Mouse (Mus musculus): ENCODE measurements around the gene Neu2. TPM values are rescaled to one million over a fixed set of nuclear protein-coding genes. Genes with fewer than 3 reads are reported as not detected.
A peak's percentile ranks its signal among the peaks of the same experiment; 100 is the strongest.

The Neu2 gene
- polyA plus RNA-seq, 1 experiment from 2014 or later, result not detected

- H3K4me2 ChIP-seq (replicated peaks), result no peak overlapping the region
- H3K27ac ChIP-seq, result no peak overlapping the region
- H3K9me3 ChIP-seq, result no peaks in the 10 kb centered on the region
- WGBS, result 85% methylated on average over 3 of the region's 3 CpGs
- no peaks in the 10 kb centered on the region for H3K36me3 ChIP-seq
- no peak overlapping the region for H3K4me3 ChIP-seq (replicated peaks)
- H3K9ac ChIP-seq (replicated peaks), result no peak overlapping the region
- no peaks in the 10 kb centered on the region for H3K27me3 ChIP-seq
- ATAC-seq, result no peak
- no peaks in the 10 kb centered on the region for H3K4me1 ChIP-seq (replicated peaks)
Measured at GRCm38 (mm10) chr1:87594261-87594660, 84.6 kb downstream of the Neu2 start.

- Histone ChIP-seq H3K4me1 (replicated peaks) (no peaks in the 10 kb centered on the region), H3K27me3 (no peaks in the 10 kb centered on the region), H3K27ac (no peak overlapping the region), H3K4me2 (replicated peaks) (no peak overlapping the region), H3K4me3 (replicated peaks) (no peak overlapping the region), H3K9ac (replicated peaks) (no peak overlapping the region), H3K36me3 (no peaks in the 10 kb centered on the region), H3K9me3 (no peaks in the 10 kb centered on the region)
- 95% methylated on average over 10 of the region's 10 CpGs for WGBS
- no peak for ATAC-seq
Measured at GRCm38 (mm10) chr1:87594671-87595070, 85.0 kb downstream of the Neu2 start.

- H3K4me1 ChIP-seq (replicated peaks), result no peaks in the 10 kb centered on the region
Measured at GRCm38 (mm10) chr1:87600533-87600932, 90.8 kb downstream of the Neu2 start.

GRCm38 (mm10) chr1:87601801-87602200 is 92.1 kb downstream of the Neu2 start:
- Histone ChIP-seq H3K4me1 (replicated peaks) (no peaks in the 10 kb centered on the region), H3K27me3 (no peaks in the 10 kb centered on the region), H3K4me2 (replicated peaks) (no peak overlapping the region), H3K36me3 (no peaks in the 10 kb centered on the region), H3K27ac (no peak overlapping the region), H3K9me3 (no peaks in the 10 kb centered on the region), H3K4me3 (replicated peaks) (no peak overlapping the region), H3K9ac (replicated peaks) (no peak overlapping the region)
- no peak for ATAC-seq
- 89% methylated on average over 2 of the region's 2 CpGs for WGBS

More at GRCm38 (mm10) chr1:87600533-87600932, 90.8 kb downstream of the Neu2 start:
- ATAC-seq, result no peak
- Histone ChIP-seq H3K36me3 (no peaks in the 10 kb centered on the region), H3K4me3 (replicated peaks) (no peak overlapping the region), H3K4me2 (replicated peaks) (no peak overlapping the region), H3K27me3 (no peaks in the 10 kb centered on the region), H3K9ac (replicated peaks) (no peak overlapping the region), H3K9me3 (no peaks in the 10 kb centered on the region), H3K27ac (no peak overlapping the region)
- WGBS, result 78% methylated on average over 7 of the region's 7 CpGs

- Histone ChIP-seq H3K4me3 (replicated peaks) (no peak overlapping the region), H3K4me1 (replicated peaks) (no peaks in the 10 kb centered on the region), H3K9ac (replicated peaks) (no peak overlapping the region), H3K27ac (no peak overlapping the region), H3K4me2 (replicated peaks) (no peak overlapping the region), H3K9me3 (no peaks in the 10 kb centered on the region), H3K36me3 (no peaks in the 10 kb centered on the region), H3K27me3 (no peaks in the 10 kb centered on the region)
- 89% methylated on average over 5 of the region's 5 CpGs for WGBS
- ATAC-seq, result no peak
Measured at GRCm38 (mm10) chr1:87603389-87603788, 93.7 kb downstream of the Neu2 start.

GRCm38 (mm10) chr1:87605296-87605695 is 95.6 kb downstream of the Neu2 start:
- Histone ChIP-seq H3K36me3 (no peaks in the 10 kb centered on the region), H3K9me3 (no peaks in the 10 kb centered on the region), H3K27ac (no peak overlapping the region), H3K27me3 (no peaks in the 10 kb centered on the region), H3K4me1 (replicated peaks) (no peaks in the 10 kb centered on the region), H3K9ac (replicated peaks) (no peak overlapping the region), H3K4me3 (replicated peaks) (no peak overlapping the region), H3K4me2 (replicated peaks) (no peak overlapping the region)
- 87% methylated on average over 2 of the region's 2 CpGs for WGBS
- ATAC-seq, result no peak

GRCm38 (mm10) chr1:87607385-87608091 is 97.8 kb downstream of the Neu2 start:
- Histone ChIP-seq H3K27ac (no peak overlapping the region), H3K27me3 (no peaks in the 10 kb centered on the region), H3K9me3 (no peaks in the 10 kb centered on the region), H3K4me2 (replicated peaks) (no peak overlapping the region), H3K4me1 (replicated peaks) (no peaks in the 10 kb centered on the region), H3K36me3 (no peaks in the 10 kb centered on the region), H3K4me3 (replicated peaks) (no peak overlapping the region), H3K9ac (replicated peaks) (no peak overlapping the region)
- 82% methylated on average over 21 of the region's 21 CpGs for WGBS
- 0 out of 2 replicates have a peak, but pooled peaks have one; percentile 45 for ATAC-seq

GRCm38 (mm10) chr1:87608416-87609046 is 98.8 kb downstream of the Neu2 start:
- no peak overlapping the region for H3K4me3 ChIP-seq (replicated peaks)
- no peaks in the 10 kb centered on the region for H3K4me1 ChIP-seq (replicated peaks)
- H3K36me3 ChIP-seq, result no peaks in the 10 kb centered on the region
- H3K9me3 ChIP-seq, result no peaks in the 10 kb centered on the region
- WGBS, result 23% methylated on average over 7 of the region's 7 CpGs
- no peak overlapping the region for H3K9ac ChIP-seq (replicated peaks)
- no peak overlapping the region for H3K4me2 ChIP-seq (replicated peaks)
- no peak for ATAC-seq
- H3K27ac ChIP-seq, result no peak overlapping the region
- no peaks in the 10 kb centered on the region for H3K27me3 ChIP-seq

- Histone ChIP-seq H3K27ac (no peak overlapping the region), H3K36me3 (no peaks in the 10 kb centered on the region), H3K9ac (replicated peaks) (no peak overlapping the region), H3K4me1 (replicated peaks) (no peaks in the 10 kb centered on the region), H3K27me3 (no peaks in the 10 kb centered on the region), H3K4me3 (replicated peaks) (no peak overlapping the region), H3K9me3 (no peaks in the 10 kb centered on the region; the same call in 1 of the 2 replicates), H3K4me2 (replicated peaks) (no peak overlapping the region)
- WGBS, result 89% methylated on average over 2 of the region's 2 CpGs
- ATAC-seq, result no peak
Measured at GRCm38 (mm10) chr1:87614576-87615295, 105.0 kb downstream of the Neu2 start.

- no peak within 1 kb of the TSS for H3K4me3 ChIP-seq (replicated peaks)
- H3K36me3 ChIP-seq, result no peaks in the 10 kb centered on the region
- no peak for ATAC-seq
- no peak within 1 kb of the TSS for H3K27ac ChIP-seq
- H3K9ac ChIP-seq (replicated peaks), result no peak within 1 kb of the TSS
- H3K9me3 ChIP-seq, result no peaks in the 10 kb centered on the region; the same call in 1 of the 2 replicates
- no peak within 1 kb of the TSS for H3K4me2 ChIP-seq (replicated peaks)
- no peaks in the 10 kb centered on the region for H3K4me1 ChIP-seq (replicated peaks)
- WGBS, result 88% methylated on average over 12 of the region's 12 CpGs
- no peaks in the 10 kb centered on the region for H3K27me3 ChIP-seq
Measured at GRCm38 (mm10) chr1:87620211-87620668, 110.6 kb downstream of the Neu2 start, which contains the start of gene Inpp5d. TSS of gene Inpp5d (plus strand) at chr1:87620312.

- Histone ChIP-seq H3K9ac (replicated peaks) (no peak overlapping the region), H3K4me1 (replicated peaks) (no peaks in the 10 kb centered on the region), H3K36me3 (no peaks in the 10 kb centered on the region), H3K27ac (no peak overlapping the region), H3K9me3 (no peaks in the 10 kb centered on the region; the same call in 1 of the 2 replicates), H3K27me3 (no peaks in the 10 kb centered on the region), H3K4me3 (replicated peaks) (no peak overlapping the region), H3K4me2 (replicated peaks) (no peak overlapping the region)
- ATAC-seq, result 0 out of 2 replicates have a peak, but pooled peaks have one; percentile 17
- WGBS, result 79% methylated on average over 6 of the region's 6 CpGs
Measured at GRCm38 (mm10) chr1:87620693-87621092, 111.0 kb downstream of the Neu2 start.
